22 mouse cellular contexts compared by ENCODE assay signal in genomic region chr17:84000115-84000514, GRCm38 (mm10).
A peak's percentile ranks its signal among the peaks of the same experiment; 100 is the strongest.
DNase-seq lines count a peak whose midpoint lies in the region; ATAC-seq and TF ChIP-seq lines count a peak whose summit lies in the region.
"Had no signal": no experiment of that assay in that cellular context is flagged by ENCODE, and none has a peak within 500 bp of the region (broad histone marks: within the 10 kb centered on the region; RNA-seq: fewer than 3 reads in every experiment).

No protein-coding gene starts in this region.

- no peak overlapping the region for H3K4me3 ChIP-seq in kidney, embryonic 16.5 days (ENCODE audit: low read length)
- no peak overlapping the region for H3K4me3 ChIP-seq in lung, embryonic 16.5 days (ENCODE audit: low read length)
- no peak overlapping the region for H3K4me3 ChIP-seq in small intestine, adult 2 months (ENCODE audit: low read depth, low read length)
- H3K4me3 ChIP-seq: heart, adult 2 months; midbrain, embryonic 10.5 days; neural tube, embryonic 15.5 days had no signal

- no peaks in the 10 kb centered on the region for H3K9me3 ChIP-seq in kidney, embryonic 16.5 days (ENCODE audit: low read length)
- H3K9me3 ChIP-seq in lung, embryonic 16.5 days (ENCODE audit: control insufficient read depth, low read length): no peaks in the 10 kb centered on the region
- H3K9me3 ChIP-seq: G1E; midbrain, embryonic 10.5 days; neural tube, embryonic 15.5 days had no signal

- no peak for ATAC-seq in kidney, embryonic 16.5 days (ENCODE audit: low FRiP score, low TSS enrichment)
- ATAC-seq in lung, embryonic 16.5 days (ENCODE audit: low read depth): no peak
- ATAC-seq in CD4-positive, CD25-positive, alpha-beta regulatory T cell, adult 4 months: no peak
- ATAC-seq: inflammation-experienced regulatory T-cells, adult 6 months; Patski had no signal

- DNase-seq in kidney, postnatal 4 days: no peak
- DNase-seq in lung, postnatal 10 days: no peak
- no peak for DNase-seq in cerebellum, postnatal 4 days (ENCODE audit: low spot score in 2 of 2)
- DNase-seq in embryo, embryonic 10.5 days (ENCODE audit: low spot score): no peak
- DNase-seq: adrenal gland, postnatal 36 days; cerebellum, adult 9-10 months; gastrocnemius, postnatal 36 days; heart, adult 2 months; kidney, postnatal 36 days; lung, adult 2 months; thymus, postnatal 36 days had no signal

- 42% methylated on average over 6 of the region's 6 CpGs for WGBS in kidney, embryonic 16.5 days
- 48% methylated on average over 6 of the region's 6 CpGs for WGBS in lung, embryonic 16.5 days
- 32% methylated on average over 6 of the region's 6 CpGs for WGBS in small intestine, adult 2 months

- peak overlapping the region; percentile 89 for H3K27ac ChIP-seq in kidney, embryonic 16.5 days (ENCODE audit: low read length)
- peak overlapping the region; percentile 92 for H3K27ac ChIP-seq in lung, embryonic 16.5 days (ENCODE audit: low read length)
- peak overlapping the region; percentile 94 for H3K27ac ChIP-seq in small intestine, adult 2 months (ENCODE audit: insufficient read depth, low read depth, low read length)
- H3K27ac ChIP-seq: heart, adult 2 months; hindbrain, embryonic 14.5 days; midbrain, embryonic 10.5 days; neural tube, embryonic 15.5 days had no signal

- no peak overlapping the region for H3K4me2 ChIP-seq in kidney, embryonic 16.5 days (replicated peaks; ENCODE audit: low read depth, low read length)
- no peak overlapping the region for H3K4me2 ChIP-seq in lung, embryonic 16.5 days (ENCODE audit: low read depth, low read length)
- H3K4me2 ChIP-seq: hindbrain, embryonic 14.5 days; neural tube, embryonic 15.5 days had no signal

- no peaks in the 10 kb centered on the region for H3K36me3 ChIP-seq in kidney, embryonic 16.5 days (ENCODE audit: insufficient read depth, low read length)
- no peaks in the 10 kb centered on the region for H3K36me3 ChIP-seq in lung, embryonic 16.5 days (ENCODE audit: control insufficient read depth, insufficient read depth, low read length)
- no peaks in the 10 kb centered on the region for H3K36me3 ChIP-seq in small intestine, adult 2 months (ENCODE audit: control insufficient read depth, insufficient read depth, low read length)
- H3K36me3 ChIP-seq: G1E; midbrain, embryonic 10.5 days; neural tube, embryonic 15.5 days had no signal

- no peak overlapping the region for H3K9ac ChIP-seq in kidney, embryonic 16.5 days (replicated peaks; ENCODE audit: low read length)
- no peak overlapping the region for H3K9ac ChIP-seq in lung, embryonic 16.5 days (ENCODE audit: low read length)
- H3K9ac ChIP-seq: hindbrain, embryonic 14.5 days; neural tube, embryonic 15.5 days had no signal

- H3K27me3 ChIP-seq in kidney, embryonic 16.5 days (ENCODE audit: insufficient read depth, low read length): no peaks in the 10 kb centered on the region
- H3K27me3 ChIP-seq in lung, embryonic 16.5 days (ENCODE audit: control insufficient read depth, insufficient read depth, low read depth, low read length): no peaks in the 10 kb centered on the region
- no peaks in the 10 kb centered on the region for H3K27me3 ChIP-seq in small intestine, adult 2 months (ENCODE audit: control insufficient read depth, insufficient read depth, low read length)
- H3K27me3 ChIP-seq: CH12.LX; neural tube, embryonic 15.5 days; Patski had no signal

- TF ChIP-seq POLR2A in small intestine, adult 2 months (IDR thresholded peaks at IDR 0.05; ENCODE audit: low read depth, low read length): no peak

- peaks cover 28% of the 10 kb centered on the region for H3K4me1 ChIP-seq in kidney, embryonic 16.5 days (ENCODE audit: insufficient read depth, low read length)
- H3K4me1 ChIP-seq in lung, embryonic 16.5 days (replicated peaks; ENCODE audit: control insufficient read depth, insufficient read depth, low read length): peaks cover 11% of the 10 kb centered on the region
- peaks cover 36% of the 10 kb centered on the region for H3K4me1 ChIP-seq in small intestine, adult 2 months (ENCODE audit: control insufficient read depth, insufficient read depth, insufficient read length, low read length)

- no peak for TF ChIP-seq CTCF in small intestine, adult 2 months (IDR thresholded peaks at IDR 0.05; ENCODE audit: extremely low read depth, insufficient read length, insufficient replicate concordance, low read depth, low read length)
